Mouse (Mus musculus): ENCODE data around the gene Det1.

Det1 gene

GRCm38 (mm10) chr7:78846737-78847434 lies at the start of gene Det1:
Gene Det1, minus strand, starts transcription at chr7:78847263.
- peak; percentile 96 for DNase-seq (ENCODE audit: low read depth, low spot score)

DNA sequence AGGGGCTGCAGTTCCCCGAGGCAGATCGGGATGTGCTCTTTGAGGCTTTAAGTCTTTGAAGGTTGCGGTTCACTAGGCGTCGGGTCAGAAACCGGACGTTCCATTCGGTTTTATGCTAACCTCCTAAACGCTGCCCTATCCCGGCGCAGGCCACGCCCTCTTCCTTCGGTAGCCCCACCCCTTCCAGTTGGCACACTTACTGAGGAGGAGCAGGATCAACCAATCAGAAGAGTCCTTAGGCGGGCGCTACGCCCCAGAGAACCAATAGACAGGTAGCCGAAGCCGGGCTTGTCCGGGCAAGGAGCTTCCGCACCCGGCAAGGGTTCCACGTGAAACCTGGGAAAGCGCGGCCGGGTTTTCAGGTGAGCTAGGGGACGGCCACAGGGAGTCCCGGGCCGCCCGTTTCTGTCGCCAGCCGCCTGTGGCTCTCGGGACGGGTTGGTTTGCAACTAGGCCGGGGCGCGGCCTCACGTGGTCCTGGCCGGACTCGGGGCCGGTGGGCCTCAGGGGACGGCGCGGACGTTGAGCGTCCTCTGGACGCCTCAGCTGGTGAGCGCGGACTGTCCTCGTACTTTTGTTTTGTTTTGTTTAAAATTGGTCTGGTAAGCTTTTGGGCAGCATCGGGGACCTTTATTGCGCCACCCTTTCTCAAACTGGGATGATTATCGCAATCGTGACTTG lies 48.7 kb upstream of the Det1 start, which contains the start of gene Aen:
Gene Aen (plus strand): TSS at position 202 of the 681 bp plus-strand sequence.
- DNase-seq (ENCODE audit: low read depth, low spot score) = peak; percentile 99

- DNase-seq (ENCODE audit: low read depth, low spot score) = no peak
Measured at GRCm38 (mm10) chr7:78895021-78895652, 48.1 kb upstream of the Det1 start.

GRCm38 (mm10) chr7:78893917-78894316 lies 46.9 kb upstream of the Det1 start:
- no peak for DNase-seq (ENCODE audit: low read depth, low spot score)

DNA sequence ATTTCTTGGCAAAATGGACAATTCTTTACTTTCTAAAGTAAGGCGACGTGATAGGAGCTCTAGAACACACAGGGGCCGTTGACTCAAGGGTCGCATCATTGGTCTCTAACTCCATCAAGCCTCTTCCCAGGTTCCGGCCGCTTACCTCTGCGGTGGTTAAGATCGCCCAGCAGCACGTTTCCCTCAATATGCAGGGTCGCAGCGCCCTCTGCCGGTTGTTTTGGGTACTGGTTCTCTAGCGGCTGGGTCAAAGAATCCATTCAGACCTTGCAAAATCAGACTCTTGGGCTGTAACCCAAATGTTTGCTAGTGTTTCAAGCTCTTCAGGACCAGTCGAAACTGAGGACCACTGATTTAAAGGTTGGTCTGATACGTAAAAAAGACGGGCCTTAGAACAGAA lies 43.6 kb upstream of the Det1 start:
- DNase-seq (ENCODE audit: low read depth, low spot score) = peak; percentile 89

DNA sequence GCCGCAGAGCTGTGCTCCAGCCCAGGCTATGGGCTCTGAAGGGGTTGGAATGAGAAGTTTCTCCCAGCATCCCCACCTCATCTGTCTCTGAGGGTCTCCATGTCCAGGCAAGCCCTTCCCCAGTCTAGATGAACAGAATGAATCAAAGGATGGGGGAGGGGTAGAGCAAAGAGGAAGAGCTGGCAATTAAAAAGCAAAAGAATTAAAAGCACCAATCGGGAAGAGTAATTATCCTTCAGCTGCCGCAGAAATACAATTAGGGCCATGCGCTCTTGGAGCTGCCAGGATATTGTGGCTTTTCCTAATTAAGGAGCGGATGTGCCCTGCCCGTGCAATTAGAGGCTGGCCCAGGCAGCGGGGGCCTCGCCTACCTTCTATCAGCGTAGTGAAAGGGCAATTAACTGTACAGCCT lies 40.4 kb upstream of the Det1 start:
- no peak for DNase-seq (ENCODE audit: low read depth, low spot score)

DNA sequence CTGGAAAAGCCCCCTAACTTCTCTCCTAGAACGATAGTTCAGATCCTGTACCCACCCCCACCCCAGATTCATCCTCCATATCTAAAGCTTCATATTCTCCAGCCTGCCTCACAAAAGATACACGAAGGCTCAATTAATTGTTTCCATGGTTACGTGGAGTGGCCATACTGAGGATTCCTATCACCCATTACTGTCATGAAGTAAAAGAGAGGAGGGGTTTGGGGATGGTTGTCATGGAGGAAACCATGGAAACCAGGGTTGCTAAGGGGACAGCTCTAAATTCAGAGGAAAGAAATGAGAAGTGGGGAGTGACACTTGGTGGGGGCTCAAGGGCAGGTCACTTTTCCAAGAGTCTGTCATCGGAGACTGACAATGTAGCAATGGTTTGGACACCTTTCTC lies 39.4 kb upstream of the Det1 start:
- DNase-seq (ENCODE audit: low read depth, low spot score) = no peak

DNA sequence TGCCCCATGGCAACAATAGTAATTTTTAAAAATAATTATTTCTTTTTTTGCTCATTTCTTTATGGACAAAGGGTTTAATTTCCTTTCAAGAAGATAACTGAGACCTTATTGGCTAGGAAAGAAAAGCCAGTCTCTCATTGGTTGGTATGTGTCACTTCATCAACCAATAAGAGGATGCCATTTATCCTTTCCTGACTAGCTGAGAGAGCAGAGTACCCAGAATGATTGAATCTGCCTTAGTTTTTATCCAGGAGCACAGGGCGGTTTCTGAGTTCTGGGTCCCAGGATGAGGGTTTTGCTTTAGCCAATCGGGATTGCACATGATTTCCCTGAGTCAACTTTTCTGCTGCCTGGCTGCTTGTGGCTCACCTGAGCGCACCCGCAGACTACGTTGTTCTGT lies 38.3 kb upstream of the Det1 start:
- DNase-seq (ENCODE audit: low read depth, low spot score) = no peak

DNA sequence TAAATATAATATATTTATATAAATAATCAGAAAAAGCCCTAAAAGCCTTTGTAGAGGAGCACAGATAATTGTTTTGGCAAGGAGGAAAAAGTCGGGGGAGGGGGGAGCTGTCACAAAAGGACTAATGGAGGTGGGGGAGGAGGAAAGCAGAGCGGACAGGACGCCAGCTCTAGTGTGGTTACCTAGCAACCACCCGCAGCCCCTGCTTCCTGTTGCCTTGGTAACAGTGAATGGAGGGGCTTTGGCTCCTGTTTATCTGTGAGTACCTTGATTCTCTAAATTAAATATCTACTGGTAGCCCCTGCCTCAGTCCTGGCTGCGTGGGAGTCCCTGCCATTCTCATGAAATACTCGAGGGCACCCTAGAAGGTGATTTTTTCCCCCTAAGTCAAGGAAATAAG lies 37.1 kb upstream of the Det1 start:
- DNase-seq (ENCODE audit: low read depth, low spot score) = peak; percentile 47

- DNase-seq (ENCODE audit: low read depth, low spot score) = no peak
Measured at GRCm38 (mm10) chr7:78883726-78884060, 36.6 kb upstream of the Det1 start.

GRCm38 (mm10) chr7:78883016-78883725 lies 36.1 kb upstream of the Det1 start:
- DNase-seq (ENCODE audit: low read depth, low spot score) = peak; percentile 27

DNA sequence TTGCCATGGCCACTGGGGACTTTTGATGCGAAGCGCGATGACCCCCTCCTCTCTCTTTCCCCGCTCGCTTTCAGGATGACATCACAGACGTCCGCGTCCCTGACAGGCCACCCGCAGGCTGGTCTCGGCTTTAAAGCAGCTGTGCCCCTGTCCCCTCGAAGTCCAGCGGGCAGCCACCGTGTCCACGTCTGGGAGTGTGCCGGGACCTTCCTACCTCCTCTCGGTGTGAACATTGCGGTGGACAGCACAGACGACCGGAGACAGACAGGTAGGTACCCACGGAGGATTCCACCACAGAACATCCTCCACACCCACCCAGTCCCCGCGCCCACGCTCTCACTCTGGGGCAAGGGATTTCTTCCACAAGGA lies 35.4 kb upstream of the Det1 start:
- peak; percentile 37 for DNase-seq (ENCODE audit: low read depth, low spot score)

DNA sequence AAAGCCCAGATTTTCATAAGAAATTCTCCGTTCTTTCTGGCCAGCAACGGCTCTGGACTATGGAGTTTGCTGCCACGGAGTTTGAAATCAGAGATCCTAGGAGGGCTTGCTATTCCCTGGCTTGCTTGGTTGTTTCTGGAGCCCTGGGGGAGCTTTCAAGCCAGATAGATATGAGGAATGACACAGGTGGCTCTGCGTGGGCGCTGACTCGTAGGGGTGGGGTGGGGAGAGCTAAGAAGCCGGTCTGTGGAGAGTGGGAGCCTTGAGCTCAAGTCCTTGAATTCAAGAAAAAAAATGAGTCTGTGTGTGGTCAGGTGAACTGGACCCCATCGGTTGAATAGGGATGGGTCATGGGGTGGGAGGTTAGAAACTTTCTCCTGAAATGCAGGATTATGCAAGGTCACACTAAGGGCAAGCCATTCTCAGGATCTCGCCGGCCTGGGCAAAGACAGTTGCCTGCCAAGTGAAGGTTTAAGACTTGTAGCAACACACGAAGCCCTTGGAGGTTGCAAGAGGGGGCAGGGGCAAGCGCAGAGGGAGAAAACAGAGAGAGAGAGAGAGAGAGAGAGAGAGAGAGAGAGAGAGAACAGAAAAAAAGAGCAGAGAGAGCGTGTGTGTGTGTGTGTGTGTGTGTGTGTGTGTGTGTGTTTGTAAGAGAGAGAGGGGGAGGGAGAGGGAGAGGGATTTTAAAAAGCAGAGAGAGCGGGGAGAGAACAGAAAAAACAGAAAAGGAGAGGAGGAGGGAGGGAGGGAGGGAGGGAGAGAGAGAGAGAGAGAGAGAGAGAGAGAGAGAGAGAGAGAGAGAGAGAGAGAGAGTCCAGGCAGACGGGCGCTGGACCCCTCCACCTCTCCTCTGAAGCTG lies 34.8 kb upstream of the Det1 start:
- DNase-seq (ENCODE audit: low read depth, low spot score) = peak; percentile 26

DNA sequence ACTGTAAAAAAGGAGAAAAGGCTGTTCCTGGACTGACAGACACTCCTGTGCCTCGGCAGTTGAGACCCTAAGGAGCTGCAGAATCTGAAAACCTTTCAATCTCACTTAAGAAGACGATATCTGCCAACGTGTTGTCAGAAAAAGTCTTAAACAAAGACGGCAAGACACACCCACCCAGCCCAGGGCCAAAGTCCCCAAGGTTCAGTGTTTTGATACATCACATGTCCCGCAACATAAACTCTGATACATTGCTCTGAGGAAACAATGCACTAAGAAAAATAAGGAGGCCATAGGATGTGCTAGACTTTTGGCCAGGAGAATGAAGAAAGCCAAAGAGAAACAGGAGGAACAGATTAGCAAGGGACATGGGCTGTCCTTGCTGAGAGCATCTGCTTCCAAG lies 25.8 kb upstream of the Det1 start:
- no peak for DNase-seq (ENCODE audit: low read depth, low spot score)

- DNase-seq (ENCODE audit: low read depth, low spot score) = no peak
Measured at GRCm38 (mm10) chr7:78872366-78872765, 25.3 kb upstream of the Det1 start.

DNA sequence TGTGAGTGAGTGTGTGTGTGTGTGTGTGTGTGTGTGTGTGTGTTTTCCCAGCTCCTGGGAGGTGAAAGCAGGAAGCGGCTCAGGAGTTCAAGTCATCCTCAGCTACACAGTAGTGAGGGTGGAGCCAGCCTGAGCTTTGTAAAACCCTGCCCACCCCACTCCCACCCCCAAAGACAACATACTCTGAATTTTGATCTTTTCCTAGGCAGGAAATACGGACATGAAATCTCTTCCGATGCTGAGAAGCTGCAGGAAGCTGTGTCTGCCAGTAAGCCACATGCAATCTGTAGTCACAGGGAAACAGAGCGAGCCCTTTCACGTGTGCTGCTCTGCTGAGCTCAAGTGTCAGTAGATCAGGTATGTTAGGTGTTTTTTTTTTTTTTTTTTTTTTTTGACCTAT lies 21.7 kb upstream of the Det1 start:
- DNase-seq (ENCODE audit: low read depth, low spot score) = peak; percentile 40

DNA sequence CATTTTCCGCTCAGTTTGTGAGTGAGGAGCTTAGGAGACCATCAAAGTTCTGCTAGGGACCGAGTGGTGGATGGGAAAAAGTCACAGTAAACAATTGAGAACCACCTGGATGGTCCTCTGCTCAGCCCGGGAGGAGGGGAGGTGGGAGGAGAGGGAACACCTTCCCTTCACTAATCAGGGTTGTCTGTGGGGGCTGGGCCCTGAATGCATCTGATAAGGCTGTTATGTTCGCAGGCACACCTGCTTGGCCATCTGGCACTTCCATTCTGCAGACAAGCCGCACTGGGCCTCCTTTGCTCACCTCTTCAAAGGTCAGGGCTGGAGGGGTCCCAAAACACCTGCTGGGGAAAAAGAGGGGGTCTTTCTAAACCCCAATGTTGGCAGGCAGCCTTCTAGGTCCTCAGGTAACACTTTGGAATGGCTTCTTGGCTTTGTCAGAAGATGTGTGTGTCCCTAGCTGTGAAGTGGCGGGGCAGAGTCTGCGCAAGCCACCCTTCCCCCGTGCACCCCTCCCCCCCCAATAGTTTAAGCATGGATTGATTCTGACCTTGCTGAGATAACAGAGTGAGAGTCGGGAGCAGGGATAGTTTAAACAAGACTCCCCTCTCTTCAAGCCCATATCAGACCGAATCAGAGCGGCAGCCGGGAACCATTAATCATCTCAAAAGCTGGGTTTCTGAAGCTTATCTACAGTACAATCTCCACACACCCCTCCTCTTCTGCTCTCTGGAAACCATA lies 18.3 kb upstream of the Det1 start:
- DNase-seq (ENCODE audit: low read depth, low spot score) = peak; percentile 19

DNA sequence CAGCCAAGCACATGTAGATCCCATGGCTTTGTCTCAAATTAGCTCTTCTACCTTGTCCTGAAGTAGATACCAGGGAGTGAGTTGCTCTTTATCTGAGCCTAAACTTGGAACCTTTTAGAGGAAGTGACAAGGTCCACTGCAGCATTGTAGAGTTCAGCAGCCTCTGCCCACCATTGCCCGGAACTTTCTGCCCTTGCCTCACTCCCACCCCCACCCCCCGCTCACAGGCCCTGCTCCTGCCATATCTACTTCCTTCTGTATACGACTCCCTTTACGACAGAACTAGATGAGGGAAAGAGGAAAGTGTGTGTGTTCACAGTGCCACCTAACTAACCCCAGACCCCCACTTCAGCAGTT lies 17.4 kb upstream of the Det1 start:
- no peak for DNase-seq (ENCODE audit: low read depth, low spot score)

GRCm38 (mm10) chr7:78863796-78864445 lies 16.9 kb upstream of the Det1 start:
- no peak for DNase-seq (ENCODE audit: low read depth, low spot score)

DNA sequence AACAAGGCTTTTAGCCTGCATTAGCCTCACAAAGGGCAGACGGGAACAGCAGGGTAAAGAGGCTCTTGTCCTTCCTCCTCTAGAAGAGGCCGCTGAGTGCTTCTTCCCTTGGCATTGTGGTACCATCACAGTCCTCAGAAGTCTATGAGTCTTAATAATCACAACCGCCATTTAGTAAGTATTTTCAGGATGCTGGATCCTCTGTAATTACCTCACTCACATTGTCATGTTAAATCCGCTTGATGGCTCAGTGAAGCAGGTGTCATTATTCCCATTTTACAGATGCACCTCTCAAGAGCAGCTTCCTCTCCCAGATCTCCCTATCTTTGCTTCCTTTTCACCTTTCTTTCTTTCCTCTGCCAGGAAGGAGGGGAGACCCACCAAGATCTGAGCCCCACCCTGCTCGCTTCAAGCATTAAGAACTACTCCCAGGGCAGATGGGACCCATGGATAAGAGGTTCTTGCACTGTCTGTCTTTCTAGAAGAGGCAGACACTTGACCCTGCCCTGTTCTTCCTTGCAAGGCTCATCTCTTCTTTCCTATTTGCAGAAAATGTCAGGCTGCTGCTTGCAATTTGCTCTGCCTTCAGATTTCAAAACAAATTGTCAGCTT lies 8.1 kb upstream of the Det1 start:
- DNase-seq (ENCODE audit: low read depth, low spot score) = no peak
